Mouse (Mus musculus) forebrain, postnatal 0 days (tissue): Measurements from ENCODE around the gene Fam89a. TPM values are rescaled to one million over a fixed set of nuclear protein-coding genes. Genes with fewer than 3 reads are reported as not detected.

Experiments
- ATAC-seq: fragments of 200-750 bp; cut with Nextera tagmentation; 2 replicates; pipeline ENCODE4 v1.8.0; 2017; ENCODE audit warnings: mild to moderate bottlenecking, moderate library complexity
- DNase-seq: peaks from one replicate; pipeline ENCODE4 v3.0.0-alpha.2; 2015
- H3K27ac ChIP-seq: fragments of 300-500 bp; sonication (generic); 2 replicates; pipeline ENCODE4 v1.5.1; 2014; ENCODE audit warnings: low read depth, mild to moderate bottlenecking, antibody characterized with exemption, low read length, moderate library complexity, mixed read lengths
- H3K27me3 ChIP-seq: fragments of 300-500 bp; sonication (generic); 2 replicates; pipeline ENCODE4 v1.6.1; 2014; ENCODE audit warnings: mild to moderate bottlenecking, low read length, mixed read lengths; ENCODE audit not compliant: insufficient read depth
- H3K36me3 ChIP-seq: fragments of 300-500 bp; sonication (generic); 2 replicates; pipeline ENCODE4 v1.6.1; 2014; ENCODE audit warnings: mild to moderate bottlenecking, moderate library complexity; ENCODE audit not compliant: insufficient read depth
- H3K4me1 ChIP-seq: fragments of 300-500 bp; sonication (generic); 2 replicates; pipeline ENCODE4 v1.6.1; 2014; ENCODE audit warnings: antibody characterized with exemption; ENCODE audit not compliant: insufficient read depth
- H3K4me2 ChIP-seq: fragments of 300-500 bp; sonication (generic); 2 replicates; pipeline ENCODE4 v1.6.1; 2014; ENCODE audit warnings: low read depth, mild to moderate bottlenecking, moderate library complexity
- H3K4me3 ChIP-seq: fragments of 300-500 bp; sonication (generic); 2 replicates; pipeline ENCODE4 v1.5.1; 2014; ENCODE audit warnings: low read depth, low read length, mixed read lengths
- H3K9ac ChIP-seq: fragments of 300-500 bp; sonication (generic); 2 replicates; pipeline ENCODE4 v1.6.1; 2014; ENCODE audit warnings: mild to moderate bottlenecking
- H3K9me3 ChIP-seq: fragments of 300-500 bp; sonication (generic); 2 replicates; pipeline ENCODE4 v1.6.1; 2016; ENCODE audit warnings: low read length
- CTCF ChIP-seq: sonication (generic); IDR thresholded peaks from 2 replicates; pipeline ENCODE4 v1.5.1; 2016; ENCODE audit warnings: antibody characterized with exemption, control low read depth, low read depth
- WGBS: fragments of 180-500 bp; shearing (Covaris S2); extraction: QIAGEN DNeasy Blood & Tissue Kit; methylation state at CpG from one replicate; pipeline ENCODE4 v1.1.7; 2014; 5-methylcytosine and 5-hydroxymethylcytosine counted together
- polyA plus RNA-seq: library from polyadenylated mRNA; unstranded; fragments of >200 nt; fragmentation: Nextera tagmentation; extraction: Ambion mirVana; gene quantifications from 2 replicates; pipeline ENCODE4 v1.2.1, GENCODE M21; 2015
- total RNA-seq: library from RNA; depleted of rRNA; stranded (reverse); fragments of >200 nt; gene quantifications from 2 replicates; pipeline ENCODE4 v1.2.3, GENCODE M21; 2014

Gene Fam89a
- total and polyA plus RNA-seq, 2 experiments from 2014 or later, result 0.15 to 0.29 TPM

DNA sequence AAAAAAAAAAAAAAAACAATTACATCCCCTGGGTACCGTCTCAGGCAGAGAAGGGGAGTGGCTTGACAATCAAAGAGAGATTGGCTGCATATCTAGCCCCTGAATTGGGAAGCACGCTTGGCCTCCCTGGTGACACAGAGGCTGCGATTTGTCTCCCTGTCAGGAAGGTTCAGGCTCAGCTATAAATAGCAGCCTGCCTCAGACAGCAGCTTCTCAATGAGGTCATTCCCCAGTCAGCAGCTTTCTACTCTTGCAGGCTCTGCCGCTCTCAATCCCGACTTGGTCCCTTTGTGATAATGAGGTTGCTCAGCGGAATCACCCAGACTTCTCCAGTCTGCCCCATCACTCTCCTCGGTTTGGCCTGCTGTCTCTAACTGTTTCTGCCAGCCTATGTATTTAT, 28.6 kb upstream of the Fam89a start:
- peak overlapping the region; percentile 88 for H3K27ac ChIP-seq
- no peak overlapping the region for H3K9ac ChIP-seq

DNA sequence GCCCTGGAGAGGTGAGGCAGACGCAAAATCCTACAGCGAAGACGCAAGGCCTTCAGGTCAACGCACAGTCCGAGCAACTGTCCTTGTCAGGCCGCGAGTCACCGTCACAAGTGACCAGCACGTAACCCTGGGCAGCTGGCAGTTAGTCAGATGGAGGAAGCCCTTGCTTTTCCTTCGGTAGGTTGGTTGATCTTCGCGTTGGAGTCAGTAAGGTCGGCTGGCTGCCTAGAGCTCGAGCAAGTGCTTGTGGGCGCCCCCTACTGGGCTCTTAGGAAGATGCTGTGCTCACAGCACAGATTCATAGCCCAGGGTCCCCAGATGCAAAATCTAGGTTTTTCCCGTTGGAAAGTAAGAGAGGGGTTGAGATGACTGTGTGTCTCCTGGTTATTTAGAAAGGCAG, 24.1 kb upstream of the Fam89a start:
- peak; percentile 83 for DNase-seq
- ATAC-seq, result peak; percentile 48; the same call in 1 of the 2 replicates
- no peaks in the 10 kb centered on the region for H3K36me3 ChIP-seq
- no peak overlapping the region for H3K9ac ChIP-seq
- H3K27me3 ChIP-seq, result no peaks in the 10 kb centered on the region
- H3K9me3 ChIP-seq, result no peaks in the 10 kb centered on the region
- H3K4me2 ChIP-seq, result peak overlapping the region; percentile 34; the same call in 1 of the 2 replicates
- no peak overlapping the region for H3K27ac ChIP-seq
- H3K4me1 ChIP-seq, result peaks cover 7% of the 10 kb centered on the region; the same call in 1 of the 2 replicates
- WGBS, result 16% methylated on average over 16 of the region's 16 CpGs
- H3K4me3 ChIP-seq, result no peak overlapping the region
- peak; percentile 80 for TF ChIP-seq CTCF

More for the DNA sequence above, 28.6 kb upstream of the Fam89a start:
- DNase-seq, result peak; percentile 82
- no peak for TF ChIP-seq CTCF
- Histone ChIP-seq H3K4me2 (peak overlapping the region; percentile 17), H3K4me3 (no peak overlapping the region), H3K9me3 (no peaks in the 10 kb centered on the region), H3K4me1 (peaks cover 14% of the 10 kb centered on the region), H3K36me3 (no peaks in the 10 kb centered on the region), H3K27me3 (no peaks in the 10 kb centered on the region)
- 4% methylated on average over 7 of the region's 7 CpGs for WGBS
- peak; percentile 79 for ATAC-seq

DNA sequence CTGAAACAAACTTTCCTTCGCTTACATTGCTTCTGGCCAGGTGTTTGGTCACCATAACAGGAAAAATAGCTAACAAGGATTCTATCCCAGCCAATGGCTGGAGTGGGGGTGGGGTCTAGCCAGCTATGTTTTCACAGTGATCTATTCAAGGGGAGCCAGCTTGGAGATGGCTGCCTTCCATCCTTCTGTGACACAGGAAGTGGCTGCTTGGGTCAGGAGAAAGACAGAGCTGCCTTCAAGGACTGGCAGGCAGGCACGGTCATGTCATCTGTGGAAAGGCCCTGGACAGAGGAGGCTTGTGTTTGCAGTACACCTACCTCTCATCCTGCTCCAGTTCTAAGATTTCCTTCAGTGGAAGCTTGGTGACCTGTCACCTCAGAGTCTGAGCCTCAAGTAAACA, 20.8 kb upstream of the Fam89a start:
- Histone ChIP-seq H3K36me3 (no peaks in the 10 kb centered on the region), H3K4me2 (no peak overlapping the region), H3K4me1 (0 out of 2 replicates have a peak, but pooled peaks cover 3% of the 10 kb centered on the region), H3K9ac (no peak overlapping the region), H3K9me3 (no peaks in the 10 kb centered on the region), H3K27me3 (no peaks in the 10 kb centered on the region), H3K27ac (no peak overlapping the region), H3K4me3 (no peak overlapping the region)
- ATAC-seq, result peak; percentile 76
- DNase-seq, result no peak
- WGBS, result 72% methylated on average over 2 of the region's 2 CpGs
- TF ChIP-seq CTCF, result no peak

DNA sequence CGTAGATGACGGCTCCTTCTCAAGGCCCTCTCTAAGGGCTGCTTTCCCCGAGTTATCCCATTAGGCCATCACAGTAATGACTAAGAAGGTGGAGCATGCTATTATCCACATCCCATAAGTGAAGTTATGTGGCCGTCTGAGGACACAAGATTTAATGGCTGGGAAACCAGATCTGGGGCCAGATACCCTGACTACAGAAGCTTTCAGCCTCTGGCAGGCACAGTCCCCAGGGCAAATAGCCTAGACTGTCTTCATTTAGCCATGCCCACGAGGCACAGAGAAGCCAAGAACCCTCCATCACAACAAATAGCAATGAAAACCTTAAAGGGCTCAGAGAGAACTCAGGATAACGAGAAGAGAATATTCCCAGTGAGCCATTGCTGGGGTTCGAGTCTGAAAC, 11.4 kb upstream of the Fam89a start:
- H3K4me3 ChIP-seq, result no peak overlapping the region
- ATAC-seq (no peak), DNase-seq (no peak)
- no peaks in the 10 kb centered on the region for H3K9me3 ChIP-seq
- no peak overlapping the region for H3K9ac ChIP-seq
- no peaks in the 10 kb centered on the region for H3K36me3 ChIP-seq
- no peak for TF ChIP-seq CTCF
- H3K27me3 ChIP-seq, result no peaks in the 10 kb centered on the region; the same call in 1 of the 2 replicates
- H3K4me1 ChIP-seq, result no peaks in the 10 kb centered on the region
- WGBS, result 54% methylated on average over 7 of the region's 7 CpGs
- H3K4me2 ChIP-seq, result no peak overlapping the region
- no peak overlapping the region for H3K27ac ChIP-seq

DNA sequence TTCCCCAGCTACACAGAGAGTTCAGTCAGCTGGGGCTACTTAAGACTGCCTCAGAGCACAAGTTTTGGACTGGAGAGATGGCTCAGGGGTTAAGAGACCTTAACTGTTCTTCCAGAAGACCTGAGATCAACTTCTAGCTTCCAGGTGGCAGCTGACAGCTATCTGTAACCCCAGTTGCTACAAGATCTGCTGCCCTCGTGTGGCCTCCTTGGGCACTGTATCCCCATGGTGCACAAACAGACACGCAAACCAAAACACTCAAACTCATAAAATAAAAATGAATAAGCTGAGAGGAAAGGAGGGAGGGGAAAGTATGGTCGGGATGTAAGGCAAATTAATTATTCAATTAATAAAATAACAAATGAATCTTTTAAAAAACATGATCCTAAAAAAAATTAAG, 6.9 kb upstream of the Fam89a start:
- no peak for ATAC-seq
- Histone ChIP-seq H3K4me3 (no peak overlapping the region), H3K4me1 (no peaks in the 10 kb centered on the region), H3K9me3 (no peaks in the 10 kb centered on the region), H3K9ac (no peak overlapping the region), H3K27me3 (no peaks in the 10 kb centered on the region; the same call in 1 of the 2 replicates), H3K4me2 (no peak overlapping the region), H3K27ac (no peak overlapping the region), H3K36me3 (no peaks in the 10 kb centered on the region)
- no peak for DNase-seq
- peak; percentile 64 for TF ChIP-seq CTCF
- WGBS, result 36% methylated on average over 3 of the region's 3 CpGs

DNA sequence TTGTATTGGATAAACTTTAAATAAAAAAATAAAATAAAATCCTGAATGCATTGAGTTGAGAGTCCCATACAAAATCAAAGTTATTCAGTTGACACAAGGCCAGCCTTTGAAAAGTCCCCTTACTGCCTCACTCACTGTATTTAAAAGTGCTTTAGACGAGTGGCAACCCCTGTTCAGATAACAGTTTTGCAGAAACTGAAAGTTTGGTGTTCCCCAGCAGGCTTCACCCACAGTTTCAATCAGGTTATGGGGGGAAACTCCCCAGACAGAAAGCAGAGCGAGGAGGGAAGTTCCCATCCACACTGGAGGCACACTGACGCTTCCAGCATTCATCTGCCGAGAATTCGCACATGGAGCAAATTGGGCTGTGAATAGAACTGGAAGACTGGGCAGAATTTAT, 5.0 kb upstream of the Fam89a start:
- no peak overlapping the region for H3K4me3 ChIP-seq
- H3K27ac ChIP-seq, result no peak overlapping the region
- no peak overlapping the region for H3K4me2 ChIP-seq
- no peaks in the 10 kb centered on the region for H3K36me3 ChIP-seq
- no peaks in the 10 kb centered on the region for H3K9me3 ChIP-seq
- H3K27me3 ChIP-seq, result peaks cover 14% of the 10 kb centered on the region
- 60% methylated on average over 5 of the region's 5 CpGs for WGBS
- DNase-seq (no peak), ATAC-seq (no peak)
- H3K9ac ChIP-seq, result no peak overlapping the region
- no peak for TF ChIP-seq CTCF
- H3K4me1 ChIP-seq, result no peaks in the 10 kb centered on the region

DNA sequence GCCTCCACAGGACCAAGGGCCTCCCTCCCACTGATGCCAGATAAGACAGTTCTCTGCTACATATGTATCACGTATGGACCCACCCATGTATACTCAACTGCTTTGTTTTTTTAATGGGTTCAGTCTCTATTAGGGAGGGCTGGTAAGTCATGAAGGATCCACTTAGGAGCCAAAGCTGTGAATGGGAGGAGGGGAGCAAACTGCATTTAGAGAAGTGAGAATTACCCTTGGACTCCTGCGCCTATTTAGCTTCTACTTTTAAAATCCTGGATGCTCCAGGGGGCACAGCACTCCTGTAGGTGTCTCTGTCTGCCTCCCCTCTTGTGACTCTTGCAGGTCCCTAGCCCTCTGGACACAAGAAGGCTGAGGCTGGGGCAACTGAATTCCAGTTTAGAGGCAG, 4.5 kb upstream of the Fam89a start:
- Histone ChIP-seq H3K9me3 (no peaks in the 10 kb centered on the region), H3K27me3 (peaks cover 19% of the 10 kb centered on the region), H3K36me3 (no peaks in the 10 kb centered on the region), H3K9ac (no peak overlapping the region), H3K27ac (no peak overlapping the region), H3K4me1 (no peaks in the 10 kb centered on the region), H3K4me3 (no peak overlapping the region), H3K4me2 (no peak overlapping the region)
- DNase-seq (no peak), ATAC-seq (no peak)
- TF ChIP-seq CTCF, result no peak
- 73% methylated on average over 2 of the region's 2 CpGs for WGBS
